Mouse (Mus musculus) megakaryocyte, adult 5-6 weeks (primary cell): Measurements from ENCODE around the gene 1700037C18Rik. TPM values are rescaled to one million over a fixed set of nuclear protein-coding genes. Genes with fewer than 3 reads are reported as not detected.
"Not testable (repeated sequence)": the region's sequence is repeated elsewhere in the genome, so short reads cannot be mapped to it uniquely, and the experiment has no call there.

ENCODE experiments used
- ATAC-seq: 2 replicates; pipeline ENCODE4 v1.8.0; 2016; ENCODE audit warnings: mild to moderate bottlenecking, inconsistent platforms; ENCODE audit not compliant: poor library complexity, severe bottlenecking
- total RNA-seq, 2 experiments: library from RNA; stranded (forward) in 1 of 2; stranded (reverse) in 1 of 2; fragments of 153-499, 151-499 nt in 1 of 2; fragments of 221-1000, 200-1000 nt in 1 of 2; gene quantifications; 2 replicates each; pipeline versions ENCODE4 v1.2.3 to v1.2.4; 2015 to 2017

1700037C18Rik gene
- total RNA-seq, 2 experiments from 2014 or later, result 1.2 to 3.2 TPM

GRCm38 (mm10) chr16:3876346-3876745 is 32.1 kb downstream of the 1700037C18Rik start:
- ATAC-seq, result no peak

- ATAC-seq, result peak; percentile 99
Measured at GRCm38 (mm10) chr16:3872216-3873047, 36.1 kb downstream of the 1700037C18Rik start, which contains the start of gene Naa60. Gene Naa60, plus strand, starts transcription at chr16:3872375.

DNA sequence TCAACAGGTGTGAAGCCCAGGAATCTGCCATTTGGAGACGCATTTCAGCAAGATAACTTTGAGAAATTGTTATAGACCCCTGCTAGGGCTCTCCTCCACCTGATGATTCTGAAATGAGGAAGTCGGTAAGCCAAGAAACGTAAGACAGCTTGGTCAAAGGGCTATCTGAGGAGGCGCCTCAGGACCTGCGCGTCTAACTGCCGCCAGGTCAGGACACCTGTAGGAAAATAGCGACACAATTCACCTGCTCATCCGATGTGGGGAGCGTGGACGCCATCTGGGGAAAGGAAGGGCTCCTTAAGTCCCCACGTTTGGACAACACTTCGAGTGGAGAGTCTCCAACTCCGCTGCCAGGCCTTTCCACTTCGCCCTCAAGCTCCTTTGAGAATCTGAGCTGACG is 36.7 kb downstream of the 1700037C18Rik start:
- peak; percentile 63 for ATAC-seq

- 0 out of 2 replicates have a peak, but pooled peaks have one; percentile 33 for ATAC-seq
Measured at GRCm38 (mm10) chr16:3859254-3859653, 49.2 kb downstream of the 1700037C18Rik start.

DNA sequence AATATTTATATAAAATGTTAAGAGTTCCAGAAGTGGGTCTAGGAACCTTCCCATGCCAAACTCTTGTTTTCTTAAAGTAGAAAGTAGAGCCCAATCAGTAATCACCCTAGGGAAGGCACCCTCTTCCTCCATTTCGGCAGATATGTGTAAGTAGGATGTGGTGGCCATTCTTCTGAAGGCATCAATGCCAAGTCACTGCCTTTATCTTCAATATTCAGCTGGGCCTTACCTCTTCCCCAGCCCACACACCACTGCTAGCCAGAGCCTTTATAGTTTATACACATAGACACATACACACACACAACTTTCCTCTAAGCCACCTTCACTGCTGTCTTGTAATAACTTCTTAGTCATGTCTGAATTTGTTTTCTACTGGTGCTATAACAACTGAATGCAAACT is 52.7 kb downstream of the 1700037C18Rik start:
- ATAC-seq, result no peak

- ATAC-seq, result no peak
Measured at GRCm38 (mm10) chr16:3854437-3855182, 53.9 kb downstream of the 1700037C18Rik start.

- ATAC-seq, result no peak
Measured at GRCm38 (mm10) chr16:3852586-3852985, 55.9 kb downstream of the 1700037C18Rik start.

- not testable (repeated sequence) for ATAC-seq
Measured at GRCm38 (mm10) chr16:3851301-3851700, 57.2 kb downstream of the 1700037C18Rik start.

GRCm38 (mm10) chr16:3848416-3848815 is 60.1 kb downstream of the 1700037C18Rik start:
- ATAC-seq, result no peak

DNA sequence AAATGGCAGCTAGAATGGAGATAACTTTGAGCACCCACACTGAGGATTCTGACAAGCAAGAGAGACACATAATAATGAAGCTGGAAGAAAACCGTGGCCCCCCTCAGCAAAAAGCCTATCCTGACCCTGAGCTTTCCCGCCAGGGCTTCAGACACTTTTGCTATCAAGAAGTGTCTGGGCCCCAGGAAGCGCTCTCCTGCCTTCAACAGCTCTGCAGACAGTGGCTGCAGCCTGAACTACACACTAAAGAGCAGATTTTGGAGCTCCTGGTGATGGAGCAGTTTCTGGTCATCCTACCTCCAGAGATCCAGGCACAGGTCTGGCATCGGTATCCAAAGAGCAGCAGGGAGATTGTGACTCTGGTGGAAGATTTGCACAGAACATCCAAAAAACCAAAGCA is 60.6 kb downstream of the 1700037C18Rik start:
- no peak for ATAC-seq

DNA sequence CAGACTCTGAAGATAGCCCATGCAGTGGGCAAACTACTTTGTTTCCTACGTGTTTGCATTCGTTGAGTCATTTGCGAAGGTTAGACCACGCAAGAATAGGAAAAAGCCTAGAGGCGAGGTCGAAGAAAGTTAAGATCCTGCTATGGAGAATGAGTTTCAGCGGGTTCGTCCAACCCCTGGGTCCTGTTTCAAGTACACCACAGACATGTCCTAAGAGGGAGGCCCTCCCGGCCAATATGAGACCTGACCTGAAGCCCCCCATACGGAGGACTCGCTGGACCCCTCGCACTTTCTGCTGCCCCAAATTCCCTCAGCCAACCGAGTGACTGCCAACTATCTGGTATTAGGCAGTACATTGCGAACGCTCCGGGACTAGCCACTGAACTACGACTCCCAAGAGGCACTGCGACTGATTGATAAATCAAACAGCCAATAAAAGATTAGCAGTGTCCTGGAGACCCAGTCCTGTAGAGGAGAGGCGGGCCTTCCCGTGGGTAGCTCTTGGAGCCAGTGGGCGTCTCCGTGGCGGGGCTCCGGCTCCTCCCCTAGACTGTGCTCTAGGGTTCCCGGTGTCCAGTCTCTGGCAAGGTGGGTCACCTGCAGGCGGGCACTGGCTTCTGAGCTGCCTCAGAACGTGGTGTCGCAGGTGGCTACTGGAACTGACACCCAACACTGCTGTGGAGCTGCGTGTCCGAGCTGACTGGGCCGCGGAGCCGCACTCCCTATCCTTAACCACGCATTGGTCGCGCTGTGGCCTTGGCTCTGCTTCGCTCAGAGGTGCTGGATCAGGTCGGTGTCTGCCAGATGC is 61.6 kb downstream of the 1700037C18Rik start, which contains the start of gene Zfp174:
Gene Zfp174 (plus strand): TSS at position 558 of the 808 bp plus-strand sequence.
- ATAC-seq, result peak; percentile 100

Other genes starting within 250 kb of the 1700037C18Rik start
- 27.5 and 28.6 TPM in 2 replicates for gene Mefv, start 190.6 kb downstream of the 1700037C18Rik start, total RNA-seq (2015)
- 79.8 and 84.7 TPM in 2 replicates for gene Mefv, start 190.6 kb downstream of the 1700037C18Rik start, total RNA-seq (2017)
- 29.0 and 29.7 TPM in 2 replicates for gene Zfp263, start 164.6 kb downstream of the 1700037C18Rik start, total RNA-seq (2015)
- gene Zfp263, start 164.6 kb downstream of the 1700037C18Rik start, total RNA-seq (2017), result 35.1 and 40.4 TPM in 2 replicates
- not detected in 2 replicates for gene Olfr15, start 77.8 kb downstream of the 1700037C18Rik start, total RNA-seq (2015)
- gene Olfr15, start 77.8 kb downstream of the 1700037C18Rik start, total RNA-seq (2017), result not detected in 2 replicates
- 0.21 and 0.74 TPM in 2 replicates for gene Zfp174, start 61.4 kb downstream of the 1700037C18Rik start, total RNA-seq (2015)
- 0.20 and 0.22 TPM in 2 replicates for gene Zfp174, start 61.4 kb downstream of the 1700037C18Rik start, total RNA-seq (2017)
- gene Naa60, start 36.3 kb downstream of the 1700037C18Rik start, total RNA-seq (2015), result 157 and 163 TPM in 2 replicates
- gene Naa60, start 36.3 kb downstream of the 1700037C18Rik start, total RNA-seq (2017), result 61.0 and 64.2 TPM in 2 replicates
- 9.9 and 11.0 TPM in 2 replicates for gene Zfp597, start 24.1 kb downstream of the 1700037C18Rik start, total RNA-seq (2015)
- gene Zfp597, start 24.1 kb downstream of the 1700037C18Rik start, total RNA-seq (2017), result 20.8 and 22.5 TPM in 2 replicates
- not detected in 2 replicates for gene Gm20695, start 24.0 kb downstream of the 1700037C18Rik start, total RNA-seq (2015)
- gene Gm20695, start 24.0 kb downstream of the 1700037C18Rik start, total RNA-seq (2017), result 0.98 and 1.3 TPM in 2 replicates
- 12.4 and 17.8 TPM in 2 replicates for gene Cluap1, start 112 bp upstream of the 1700037C18Rik start, total RNA-seq (2015)
- 15.9 and 18.2 TPM in 2 replicates for gene Cluap1, start 112 bp upstream of the 1700037C18Rik start, total RNA-seq (2017)
- 0.98 and 1.0 TPM in 2 replicates for gene Nlrc3, start 67.9 kb upstream of the 1700037C18Rik start, total RNA-seq (2015)
- gene Nlrc3, start 67.9 kb upstream of the 1700037C18Rik start, total RNA-seq (2017), result 0.51 and 1.1 TPM in 2 replicates
- gene Slx4, start 95.1 kb upstream of the 1700037C18Rik start, total RNA-seq (2015), result 18.7 and 23.5 TPM in 2 replicates
- 19.2 and 34.6 TPM in 2 replicates for gene Slx4, start 95.1 kb upstream of the 1700037C18Rik start, total RNA-seq (2017)
- not detected in 2 replicates for gene Dnase1, start 128.3 kb upstream of the 1700037C18Rik start, total RNA-seq (2015)
- 0.18 TPM in 1 of 2 replicates, not detected in the other for gene Dnase1, start 128.3 kb upstream of the 1700037C18Rik start, total RNA-seq (2017)
- 25.5 and 30.1 TPM in 2 replicates for gene Trap1, start 169.1 kb upstream of the 1700037C18Rik start, total RNA-seq (2015)
- gene Trap1, start 169.1 kb upstream of the 1700037C18Rik start, total RNA-seq (2017), result 50.7 and 53.7 TPM in 2 replicates